Mouse (Mus musculus) fibroblast of lung, adult 2 months (primary cell): ENCODE measurements around the gene Hmgcl.

Experiments used
- DNase-seq: peaks from one replicate; pipeline ENCODE4 v3.0.0-alpha.2; 2011; ENCODE audit warnings: low read depth

Gene Hmgcl

GRCm38 (mm10) chr4:135986301-135986942 lies 40.2 kb downstream of the Hmgcl start:
- DNase-seq = no peak

GRCm38 (mm10) chr4:135986943-135987710 lies 40.9 kb downstream of the Hmgcl start, which contains the start of gene Pithd1:
Gene Pithd1, minus strand, starts transcription at chr4:135987264.
- DNase-seq = peak; percentile 65

- DNase-seq = no peak
Measured at GRCm38 (mm10) chr4:135987714-135988113, 41.5 kb downstream of the Hmgcl start.

GRCm38 (mm10) chr4:135993941-135994340 lies 47.7 kb downstream of the Hmgcl start:
- no peak for DNase-seq

- DNase-seq = no peak
Measured at GRCm38 (mm10) chr4:135995118-135995517, 48.9 kb downstream of the Hmgcl start.

GRCm38 (mm10) chr4:136004107-136004675 lies 57.9 kb downstream of the Hmgcl start:
- DNase-seq = no peak

- no peak for DNase-seq
Measured at GRCm38 (mm10) chr4:136004921-136005320, 58.7 kb downstream of the Hmgcl start.

GRCm38 (mm10) chr4:136006821-136007220 lies 60.6 kb downstream of the Hmgcl start:
- no peak for DNase-seq

- DNase-seq = no peak
Measured at GRCm38 (mm10) chr4:136008782-136009447, 62.7 kb downstream of the Hmgcl start.

- DNase-seq = no peak
Measured at GRCm38 (mm10) chr4:136010586-136010985, 64.3 kb downstream of the Hmgcl start.
